Mouse (Mus musculus): ENCODE measurements around the gene Plekhg1.

The Plekhg1 gene

DNA sequence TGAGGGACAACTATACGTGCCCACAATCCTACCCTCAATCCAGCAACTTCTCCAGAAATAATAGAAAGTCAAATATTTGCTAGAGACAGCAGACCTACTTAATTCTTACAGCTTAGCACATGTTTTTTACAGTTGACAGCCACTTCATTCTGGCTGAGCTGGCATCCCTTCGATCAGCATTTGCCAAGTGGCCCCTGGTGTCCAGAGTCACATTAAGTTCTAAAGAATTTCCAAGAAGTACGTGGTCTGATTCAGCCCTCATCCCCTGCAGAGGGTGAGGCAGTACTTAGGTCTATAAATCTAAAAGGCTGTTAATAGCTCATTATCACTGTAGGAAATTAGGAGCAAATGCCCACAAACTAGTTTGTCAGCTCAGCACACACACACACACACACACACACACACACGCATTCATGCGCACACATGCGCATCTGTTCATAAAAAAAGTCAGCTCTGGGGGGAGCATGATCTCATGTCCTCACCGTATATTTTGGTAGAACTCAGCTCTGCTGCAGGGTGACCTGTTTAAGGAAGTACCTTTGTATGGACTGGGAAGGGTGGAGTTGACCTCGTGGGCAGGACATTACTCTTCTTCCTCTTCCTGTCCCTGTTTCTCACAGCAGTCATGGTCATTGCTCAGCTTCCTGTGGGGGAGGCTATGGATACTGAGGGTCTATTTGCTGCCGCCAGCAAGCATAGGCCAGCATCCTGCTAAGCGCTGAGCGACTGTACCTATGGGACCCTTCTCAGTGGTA is 91.6 kb downstream of the Plekhg1 start:
- DNase-seq = no peak

DNA sequence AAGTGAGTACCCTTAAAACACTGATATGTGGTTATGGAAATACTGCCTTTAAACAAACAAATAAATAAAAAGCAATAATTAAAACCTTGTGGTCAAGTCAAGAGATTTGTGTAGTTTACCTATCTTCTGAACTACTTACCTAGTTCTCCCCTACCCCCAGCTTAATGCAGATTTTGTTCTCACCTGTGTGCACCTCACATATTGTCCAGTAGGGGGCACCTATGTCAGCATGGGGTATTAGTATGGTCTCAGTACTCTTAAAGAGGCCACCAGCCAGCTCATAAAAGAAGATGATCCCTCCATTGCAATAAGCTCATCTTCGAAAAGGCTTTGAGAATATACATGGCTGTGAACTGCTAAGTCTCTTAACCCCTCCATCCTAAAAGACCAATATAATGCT is 93.9 kb downstream of the Plekhg1 start:
- DNase-seq = no peak

- DNase-seq = no peak
Measured at GRCm38 (mm10) chr10:3834678-3835077, 94.5 kb downstream of the Plekhg1 start.

GRCm38 (mm10) chr10:3835616-3836015 is 95.5 kb downstream of the Plekhg1 start:
- no peak for DNase-seq

- DNase-seq = no peak
Measured at GRCm38 (mm10) chr10:3839748-3840432, 99.7 kb downstream of the Plekhg1 start.

DNA sequence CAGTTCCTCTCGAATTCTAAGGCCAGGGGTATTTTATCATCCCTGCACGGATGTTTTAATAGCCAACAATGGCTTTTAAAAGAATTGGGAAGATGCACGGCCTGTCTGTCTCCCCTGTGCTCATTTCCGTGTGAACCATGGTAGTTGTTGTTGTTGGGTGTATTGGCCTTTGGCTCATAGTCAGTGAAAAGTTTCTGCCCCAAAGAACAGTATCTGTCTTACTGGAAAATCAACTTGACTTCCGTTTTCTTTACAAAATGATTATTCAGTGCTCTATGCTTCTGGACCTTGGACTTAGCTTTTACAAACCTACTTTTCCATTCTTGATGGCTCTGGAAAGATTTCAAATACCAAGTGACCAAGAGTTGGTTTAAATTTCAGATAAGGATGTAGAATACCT is 104.3 kb downstream of the Plekhg1 start:
- no peak for DNase-seq

DNA sequence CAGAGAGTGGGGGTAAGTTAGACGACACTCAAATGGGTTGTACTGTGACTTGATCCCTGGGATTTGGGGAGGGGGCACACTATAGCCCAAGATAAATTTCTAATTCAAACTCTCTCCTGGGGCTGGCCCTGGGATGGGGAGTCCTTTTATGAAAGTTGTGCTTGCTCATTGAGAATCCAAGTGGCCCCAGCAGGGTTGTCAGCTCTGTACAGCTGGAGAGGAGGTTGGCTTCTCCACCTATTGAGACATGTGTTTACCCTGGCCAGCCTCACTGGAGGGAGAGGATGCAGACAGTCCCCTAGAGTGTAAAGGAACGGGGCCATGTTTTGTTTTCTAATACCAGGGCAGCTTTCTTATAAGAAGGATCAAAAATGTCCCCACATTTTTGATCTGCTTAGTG is 106.9 kb downstream of the Plekhg1 start:
- no peak for DNase-seq

DNA sequence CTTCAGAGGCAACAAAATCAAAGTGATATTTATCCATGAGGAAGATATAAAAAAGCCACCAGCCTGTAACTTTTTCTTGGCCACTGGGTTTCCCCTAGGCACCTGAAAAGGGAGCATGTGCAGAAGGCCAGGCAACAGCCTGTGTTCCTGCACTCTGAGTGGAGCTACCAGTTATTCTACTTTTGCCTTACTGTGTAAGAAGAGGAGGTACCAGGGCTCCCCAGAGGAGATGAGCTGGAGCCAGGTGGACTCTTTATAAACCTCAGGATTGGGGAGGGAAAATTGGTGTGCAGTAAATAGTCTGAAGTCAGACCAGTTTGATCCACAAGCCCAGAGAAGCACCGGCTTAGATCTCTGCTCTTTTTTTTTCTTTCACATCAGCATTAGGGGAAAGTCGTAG is 111.3 kb downstream of the Plekhg1 start:
- no peak for DNase-seq

DNA sequence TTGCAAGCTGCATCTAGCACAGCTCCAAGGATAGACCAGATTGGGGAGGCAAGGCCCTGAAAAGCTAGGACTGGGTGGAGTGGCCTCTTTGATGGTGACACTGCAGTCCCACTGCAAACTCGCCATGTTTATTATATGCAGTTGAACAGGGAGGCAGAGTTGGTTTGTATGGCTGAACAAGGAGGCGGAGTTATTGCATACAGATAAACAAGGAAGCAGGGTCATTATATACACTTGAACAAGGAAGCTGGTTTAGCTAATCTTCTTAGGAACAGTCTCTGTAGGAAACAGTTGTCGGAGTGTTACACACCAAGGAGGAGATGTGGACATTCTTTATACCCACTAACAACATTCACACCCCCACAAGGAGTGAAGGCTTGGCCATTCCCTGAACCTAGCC is 112.6 kb downstream of the Plekhg1 start:
- DNase-seq = no peak

GRCm38 (mm10) chr10:3857912-3858311 is 117.7 kb downstream of the Plekhg1 start:
- DNase-seq = no peak

DNA sequence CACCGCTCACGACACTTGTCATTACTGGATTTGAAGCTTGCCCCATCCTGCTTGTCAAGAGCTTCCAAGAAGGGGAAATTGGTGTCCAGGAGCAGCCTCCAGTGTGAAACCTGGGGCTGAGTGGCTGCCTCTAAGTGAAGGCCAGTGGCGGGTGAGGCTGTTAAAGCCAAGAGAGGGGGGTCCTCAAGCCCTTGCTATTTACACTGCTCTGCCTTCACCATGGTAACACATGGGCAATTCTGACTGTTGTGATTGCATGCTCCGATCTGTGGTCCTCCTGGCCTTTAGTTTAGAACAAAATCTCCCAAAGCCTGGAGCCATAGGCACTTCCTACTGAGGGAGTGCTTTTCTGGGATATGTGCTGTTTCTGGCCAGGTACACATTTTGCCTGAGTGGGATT is 118.3 kb downstream of the Plekhg1 start:
- no peak for DNase-seq

DNA sequence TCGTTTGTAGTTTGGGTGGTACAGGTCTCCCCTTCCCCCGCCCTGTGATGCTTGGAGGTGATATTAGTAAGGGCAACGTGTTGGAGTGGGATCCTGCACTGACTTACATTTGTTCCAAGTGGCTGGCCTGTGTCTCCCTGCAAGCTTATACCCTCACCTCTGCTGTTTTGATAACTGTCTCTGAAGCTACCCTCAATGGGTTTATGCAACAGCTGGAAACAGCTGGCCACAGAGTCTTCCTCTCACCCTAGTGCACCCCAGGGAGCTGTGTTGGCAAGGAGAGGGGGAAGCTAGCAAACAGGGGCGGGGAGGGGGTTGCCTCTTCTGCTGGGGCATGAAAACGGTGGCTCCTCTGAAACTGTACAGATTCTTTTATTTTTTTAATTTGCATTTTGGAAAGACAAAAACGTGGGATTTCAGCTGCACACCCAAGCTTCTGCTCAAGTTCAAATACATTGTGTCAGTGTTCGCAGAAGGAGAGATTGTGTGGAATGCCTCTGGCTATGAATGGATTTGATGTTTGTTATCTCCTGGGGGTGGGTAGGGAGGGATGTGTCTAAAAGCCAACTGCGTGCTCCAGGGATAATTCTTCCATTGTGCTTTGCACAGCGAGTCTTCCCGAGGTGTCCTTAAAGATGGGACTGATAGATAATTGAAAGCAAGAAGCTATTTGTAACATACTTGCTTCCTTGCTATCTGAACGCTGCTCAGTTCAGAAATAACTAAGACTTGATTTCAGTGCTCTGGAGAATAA is 119.0 kb downstream of the Plekhg1 start:
- no peak for DNase-seq

GRCm38 (mm10) chr10:3863411-3864195 is 123.4 kb downstream of the Plekhg1 start:
- DNase-seq = no peak

- no peak for DNase-seq
Measured at GRCm38 (mm10) chr10:3864196-3864540, 124.0 kb downstream of the Plekhg1 start.

GRCm38 (mm10) chr10:3867298-3867697 is 127.1 kb downstream of the Plekhg1 start:
- no peak for DNase-seq

GRCm38 (mm10) chr10:3870828-3871227 is 130.7 kb downstream of the Plekhg1 start:
- no peak for DNase-seq

- no peak for DNase-seq
Measured at GRCm38 (mm10) chr10:3873467-3873866, 133.3 kb downstream of the Plekhg1 start.

DNA sequence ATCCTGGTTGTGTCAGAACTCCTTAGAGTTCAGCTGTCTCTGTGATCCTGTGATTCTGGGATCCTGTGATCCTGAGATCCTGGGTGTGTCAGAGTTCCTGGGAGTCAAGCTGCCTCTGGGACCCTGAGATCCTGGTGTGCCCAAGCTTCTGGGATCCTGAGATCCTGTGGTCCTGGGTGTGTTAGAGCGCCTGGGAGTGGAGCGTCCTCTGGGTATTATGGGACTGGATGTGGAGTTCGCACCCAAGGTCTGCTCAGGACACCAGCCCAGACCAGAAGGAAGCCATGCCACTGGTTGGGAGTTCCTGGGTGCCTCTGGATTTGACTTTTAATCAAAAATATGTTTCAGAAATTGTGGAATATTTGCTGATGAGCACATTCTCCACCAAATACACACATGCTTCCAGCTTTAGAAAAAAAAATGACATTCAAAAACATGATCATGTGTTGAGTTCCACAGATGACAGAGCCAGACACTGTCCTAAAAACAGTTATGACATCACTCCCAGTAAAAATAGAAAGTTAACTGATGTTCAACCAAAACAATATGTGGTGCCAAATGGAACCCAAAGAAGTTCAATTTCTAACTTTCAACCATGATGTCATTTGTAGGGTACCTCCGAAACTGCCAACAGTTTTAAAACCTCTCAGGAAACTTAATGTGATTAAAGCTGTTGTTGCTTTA is 137.8 kb downstream of the Plekhg1 start:
- no peak for DNase-seq

- DNase-seq = no peak
Measured at GRCm38 (mm10) chr10:3881179-3881578, 141.0 kb downstream of the Plekhg1 start.

GRCm38 (mm10) chr10:3888510-3888909 is 148.3 kb downstream of the Plekhg1 start:
- no peak for DNase-seq

- no peak for DNase-seq
Measured at GRCm38 (mm10) chr10:3891381-3892263, 151.5 kb downstream of the Plekhg1 start.

Data from B cell, adult 2 months (primary cell).